Mouse (Mus musculus) heart, adult 2 months (tissue): ENCODE results near the gene Fancc. TPM values are rescaled to one million over a fixed set of nuclear protein-coding genes. Genes with fewer than 3 reads are reported as not detected.

Experiments
- DNase-seq, 2 experiments: peaks; one replicate each; pipeline ENCODE4 v3.0.0; 2021
- H3K27ac ChIP-seq: fragments of 200-600 bp; 2 replicates; pipeline ENCODE4 v1.8.1; 2022
- H3K27me3 ChIP-seq: fragments of 200-500 bp; 2 replicates; pipeline ENCODE4 v1.6.1; 2012; ENCODE audit warnings: mild to moderate bottlenecking, low read length, inconsistent platforms, mixed read lengths; ENCODE audit not compliant: control insufficient read depth, insufficient read depth
- H3K36me3 ChIP-seq: fragments of 200-500 bp; 2 replicates; pipeline ENCODE4 v1.6.1; 2012; ENCODE audit warnings: low read length, inconsistent platforms; ENCODE audit not compliant: control insufficient read depth, insufficient read depth
- H3K4me1 ChIP-seq: fragments of 200-500 bp; 2 replicates; pipeline ENCODE4 v1.6.1; 2011; ENCODE audit warnings: low read length; ENCODE audit not compliant: control insufficient read depth, insufficient read depth
- H3K4me3 ChIP-seq: fragments of 200-600 bp; 2 replicates; pipeline ENCODE4 v1.8.1; 2022
- H3K79me2 ChIP-seq: fragments of 200-500 bp; replicated peaks from 2 replicates; pipeline ENCODE4 v1.6.1; 2012; ENCODE audit warnings: mild to moderate bottlenecking, inconsistent platforms, low read length, moderate library complexity, mixed read lengths; ENCODE audit not compliant: control insufficient read depth, insufficient read depth
- H3K9ac ChIP-seq: fragments of 200-500 bp; 2 replicates; pipeline ENCODE4 v1.6.1; 2012; ENCODE audit warnings: low read depth, mild to moderate bottlenecking, control low read depth, inconsistent platforms, low read length, mixed read lengths
- CTCF ChIP-seq: fragments of 200-600 bp; IDR thresholded peaks from 2 replicates; pipeline ENCODE4 v1.8.1; 2022; ENCODE audit warnings: antibody characterized with exemption, mild to moderate bottlenecking, moderate library complexity
- EP300 ChIP-seq: fragments of 200-500 bp; IDR thresholded peaks from 2 replicates; pipeline ENCODE4 v1.6.1; 2011; ENCODE audit warnings: low read depth, low read length, control low read depth; ENCODE audit not compliant: insufficient read depth
- POLR2A ChIP-seq: fragments of 200-500 bp; IDR thresholded peaks from 2 replicates; pipeline ENCODE4 v1.6.1; 2011; ENCODE audit warnings: mild to moderate bottlenecking, low read depth, low read length, control low read depth; ENCODE audit not compliant: insufficient read depth
- WGBS: fragments of 180-500 bp; shearing (Covaris S2); methylation state at CpG from one replicate; pipeline ENCODE4 v1.1.7; 2018; 5-methylcytosine and 5-hydroxymethylcytosine counted together
- intact Hi-C: fragments of 180-260 bp; cut with DNase I; formaldehyde crosslinking; loops from one replicate; pipeline ENCODE4 v1.15.1; 2025
- polyA plus RNA-seq: library from polyadenylated mRNA; depleted of rRNA; stranded (reverse); fragments of >200 nt; gene quantifications from 2 replicates; pipeline ENCODE4 v1.2.3, GENCODE M21; 2012
- total RNA-seq, 2 experiments: library from RNA; stranded (reverse); gene quantifications; 2 replicates each; pipeline ENCODE4 v1.2.3; 2021

The Fancc gene
- total and polyA plus RNA-seq, 3 experiments: 3.3 to 3.7 (median 3.6) TPM

GRCm38 (mm10) chr13:63499489-63499888, 2.4 kb upstream of the Fancc start:
- Histone ChIP-seq H3K27ac (no peak overlapping the region), H3K9ac (no peak overlapping the region), H3K4me3 (no peak overlapping the region), H3K27me3 (no peaks in the 10 kb centered on the region), H3K4me1 (no peaks in the 10 kb centered on the region), H3K79me2 (no peaks in the 10 kb centered on the region), H3K36me3 (no peaks in the 10 kb centered on the region)
- no peak for DNase-seq
- WGBS: 94% methylated on average over 2 of the region's 2 CpGs
- no peak for TF ChIP-seq POLR2A
- TF ChIP-seq EP300: no peak
- TF ChIP-seq CTCF: no peak
- intact Hi-C loops: no loop called here

DNA sequence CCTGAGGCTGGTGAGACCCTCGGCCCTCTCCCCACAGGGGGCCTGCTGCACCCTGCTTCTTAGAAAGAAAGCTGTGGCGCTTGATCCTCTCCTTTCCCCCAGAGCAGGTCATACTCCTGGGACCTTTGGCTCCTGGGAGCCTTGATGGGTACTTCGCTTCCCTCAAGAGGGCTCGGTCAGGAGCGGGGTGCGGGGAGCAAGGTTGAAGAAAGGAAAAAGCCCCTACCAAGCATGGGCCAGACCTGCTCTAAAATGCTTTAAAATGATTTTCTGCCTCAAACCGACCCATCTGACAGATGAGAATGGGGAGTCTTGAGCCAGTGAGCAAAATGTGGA, 9.4 kb downstream of the Fancc start:
- no peak overlapping the region for H3K4me3 ChIP-seq
- H3K27me3 ChIP-seq: no peaks in the 10 kb centered on the region
- no peak overlapping the region for H3K9ac ChIP-seq
- H3K36me3 ChIP-seq: no peaks in the 10 kb centered on the region
- H3K27ac ChIP-seq: no peak overlapping the region
- H3K4me1 ChIP-seq: no peaks in the 10 kb centered on the region
- DNase-seq: no peak
- WGBS: 64% methylated on average over 7 of the region's 7 CpGs
- no peaks in the 10 kb centered on the region for H3K79me2 ChIP-seq
- intact Hi-C loops: no loop called here
- TF ChIP-seq EP300 (no peak), POLR2A (no peak), CTCF (no peak)

- no peak overlapping the region for H3K9ac ChIP-seq
Measured at GRCm38 (mm10) chr13:63486791-63487706, 10.0 kb downstream of the Fancc start.

DNA sequence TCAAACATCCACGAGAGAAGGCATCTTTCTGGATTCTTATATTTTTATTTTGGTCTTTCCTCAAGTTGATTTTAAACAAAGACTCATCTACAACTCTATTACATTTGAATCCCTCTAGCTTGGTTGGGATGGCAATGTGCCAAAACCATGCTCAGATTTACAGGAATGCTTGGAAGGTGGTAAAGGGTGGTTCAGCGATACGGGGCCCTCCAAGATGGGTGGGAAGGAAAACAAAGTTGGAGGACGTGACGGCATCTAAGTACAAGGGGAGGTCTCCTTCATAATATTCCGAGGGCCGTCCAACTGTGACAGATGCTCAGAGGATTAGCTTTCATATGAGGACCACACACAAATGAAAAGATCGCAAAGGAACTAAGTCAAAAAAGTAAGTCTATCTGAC, 21.7 kb downstream of the Fancc start:
- intact Hi-C loops: no loop called here
- TF ChIP-seq POLR2A (no peak), EP300 (no peak), CTCF (no peak)
- H3K9ac ChIP-seq: no peak overlapping the region
- H3K4me1 ChIP-seq: no peaks in the 10 kb centered on the region
- no peaks in the 10 kb centered on the region for H3K79me2 ChIP-seq
- 71% methylated on average over 8 of the region's 8 CpGs for WGBS
- no peaks in the 10 kb centered on the region for H3K36me3 ChIP-seq
- no peak overlapping the region for H3K4me3 ChIP-seq
- H3K27me3 ChIP-seq: no peaks in the 10 kb centered on the region
- DNase-seq: no peak
- no peak overlapping the region for H3K27ac ChIP-seq

More at GRCm38 (mm10) chr13:63486791-63487706, 10.0 kb downstream of the Fancc start:
- Histone ChIP-seq H3K79me2 (no peaks in the 10 kb centered on the region), H3K27ac (no peak overlapping the region), H3K4me1 (no peaks in the 10 kb centered on the region), H3K36me3 (no peaks in the 10 kb centered on the region), H3K27me3 (no peaks in the 10 kb centered on the region), H3K4me3 (no peak overlapping the region)
- intact Hi-C loops: no loop called here
- TF ChIP-seq POLR2A: no peak
- no peak for TF ChIP-seq CTCF
- TF ChIP-seq EP300: no peak
- no peak for DNase-seq
- 42% methylated on average over 18 of the region's 18 CpGs for WGBS

DNA sequence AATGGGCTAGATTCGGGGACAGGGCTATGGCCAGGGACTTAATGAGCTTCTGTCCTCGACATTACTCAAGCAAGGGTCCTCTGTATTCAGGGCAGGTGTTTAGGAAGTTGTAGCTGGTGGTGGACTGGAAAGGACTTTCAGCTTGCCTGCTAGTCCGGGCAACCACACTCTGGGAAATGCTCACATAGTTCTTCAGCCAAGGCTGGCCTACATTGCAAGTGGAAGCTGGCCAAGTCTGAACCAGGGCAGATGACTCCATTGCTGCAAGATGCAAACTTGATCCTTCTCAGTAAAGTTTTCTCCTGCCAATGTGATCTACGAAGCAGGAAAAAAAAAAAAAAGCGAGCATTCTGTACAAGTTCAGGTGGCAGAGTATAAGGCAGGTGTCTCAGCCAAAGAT, 44.2 kb downstream of the Fancc start:
- Histone ChIP-seq H3K36me3 (no peaks in the 10 kb centered on the region), H3K27ac (no peak overlapping the region), H3K9ac (no peak overlapping the region), H3K4me1 (no peaks in the 10 kb centered on the region), H3K79me2 (no peaks in the 10 kb centered on the region), H3K4me3 (no peak overlapping the region), H3K27me3 (no peaks in the 10 kb centered on the region)
- DNase-seq: no peak
- TF ChIP-seq POLR2A (no peak), CTCF (no peak), EP300 (no peak)
- intact Hi-C loops: no loop called here
- WGBS: 67% methylated on average over 5 of the region's 5 CpGs

DNA sequence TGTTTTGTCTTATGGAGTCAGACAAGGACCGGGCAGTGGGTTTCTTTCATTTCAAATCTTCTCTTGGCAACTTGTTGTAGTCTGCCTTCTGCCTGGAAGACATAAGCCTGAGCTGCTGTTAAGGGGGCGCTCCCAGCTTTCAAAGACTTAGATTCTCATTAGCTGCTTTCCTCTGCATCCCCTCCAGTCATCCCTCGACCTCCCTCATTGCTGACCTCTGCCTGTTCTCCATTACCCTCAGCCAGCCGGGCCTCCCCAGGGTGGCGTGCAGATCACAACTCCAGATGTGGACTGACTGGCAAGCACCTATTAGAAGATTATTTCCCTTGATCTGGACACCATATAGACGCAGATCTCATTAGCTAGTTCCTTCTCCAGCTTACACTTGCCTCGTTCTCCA, 45.9 kb downstream of the Fancc start:
- H3K9ac ChIP-seq: no peak overlapping the region
- H3K79me2 ChIP-seq: no peaks in the 10 kb centered on the region
- no peaks in the 10 kb centered on the region for H3K36me3 ChIP-seq
- intact Hi-C loops: no loop called here
- 75% methylated on average over 7 of the region's 7 CpGs for WGBS
- H3K4me1 ChIP-seq: no peaks in the 10 kb centered on the region
- no peak for TF ChIP-seq EP300
- no peak for TF ChIP-seq POLR2A
- TF ChIP-seq CTCF: no peak
- H3K4me3 ChIP-seq: no peak overlapping the region
- no peaks in the 10 kb centered on the region for H3K27me3 ChIP-seq
- no peak for DNase-seq
- no peak overlapping the region for H3K27ac ChIP-seq
